Mouse (Mus musculus) midbrain, embryonic 11.5 days (tissue): ENCODE measurements around the gene Btbd19. TPM values are rescaled to one million over a fixed set of nuclear protein-coding genes. Genes with fewer than 3 reads are reported as not detected.

Source experiments
- ATAC-seq: fragments of 200-750 bp; cut with Nextera tagmentation; 2 replicates; pipeline ENCODE4 v1.8.0; 2017; ENCODE audit warnings: moderate TSS enrichment, moderate library complexity; ENCODE audit not compliant: low FRiP score
- DNase-seq: peaks from one replicate; pipeline ENCODE4 v3.0.0; 2015; ENCODE audit warnings: low spot score; ENCODE audit errors: missing footprints
- H3K27ac ChIP-seq: fragments of 300-500 bp; sonication (generic); 2 replicates; pipeline ENCODE4 v1.5.1; 2014; ENCODE audit warnings: low read depth, low read length
- H3K27me3 ChIP-seq: fragments of 300-500 bp; sonication (generic); 2 replicates; pipeline ENCODE4 v1.6.1; 2014; ENCODE audit warnings: mild to moderate bottlenecking, low read length, moderate library complexity, mixed read lengths; ENCODE audit not compliant: control insufficient read depth, insufficient read depth
- H3K36me3 ChIP-seq: fragments of 300-500 bp; sonication (generic); 2 replicates; pipeline ENCODE4 v1.6.1; 2014; ENCODE audit warnings: mild to moderate bottlenecking, low read length, moderate library complexity, mixed read lengths; ENCODE audit not compliant: control insufficient read depth, insufficient read depth
- H3K4me1 ChIP-seq: fragments of 300-500 bp; sonication (generic); 2 replicates; pipeline ENCODE4 v1.6.1; 2014; ENCODE audit warnings: low read length; ENCODE audit not compliant: control insufficient read depth, insufficient read depth
- H3K4me2 ChIP-seq: fragments of 300-500 bp; sonication (generic); 2 replicates; pipeline ENCODE4 v1.6.1; 2014; ENCODE audit warnings: mild to moderate bottlenecking, moderate library complexity
- H3K4me3 ChIP-seq: fragments of 300-500 bp; sonication (generic); 2 replicates; pipeline ENCODE4 v1.5.1; 2014; ENCODE audit warnings: low read depth, low read length
- H3K9ac ChIP-seq: fragments of 300-500 bp; sonication (generic); 2 replicates; pipeline ENCODE4 v1.6.1; 2014; ENCODE audit warnings: low read length
- H3K9me3 ChIP-seq: fragments of 300-500 bp; sonication (generic); 2 replicates; pipeline ENCODE4 v1.6.1; 2016; ENCODE audit warnings: low read length; ENCODE audit not compliant: control insufficient read depth
- WGBS: fragments of 180-500 bp; shearing (Covaris S2); extraction: QIAGEN DNeasy Blood & Tissue Kit; methylation state at CpG from one replicate; pipeline ENCODE4 v1.1.7; 2014; 5-methylcytosine and 5-hydroxymethylcytosine counted together
- polyA plus RNA-seq: library from polyadenylated mRNA; unstranded; fragments of >200 nt; fragmentation: Nextera tagmentation; extraction: Ambion mirVana; gene quantifications from 2 replicates; pipeline ENCODE4 v1.2.1, GENCODE M21; 2014

The Btbd19 gene
- polyA plus RNA-seq: 2.7 and 3.8 TPM in 2 replicates

- Histone ChIP-seq H3K4me1 (peaks cover 18% of the 10 kb centered on the region), H3K27ac (peak within 1 kb of the TSS; percentile 73), H3K4me2 (peak within 1 kb of the TSS; percentile 6), H3K4me3 (no peak within 1 kb of the TSS), H3K27me3 (0 out of 2 replicates have a peak, but pooled peaks cover under 1% of the 10 kb centered on the region), H3K36me3 (no peaks in the 10 kb centered on the region; the same call in 1 of the 2 replicates), H3K9me3 (no peaks in the 10 kb centered on the region), H3K9ac (peak within 1 kb of the TSS; percentile 41)
- WGBS: 22% methylated on average over 8 of the region's 8 CpGs
- DNase-seq (no peak), ATAC-seq (peak; percentile 59)
Observed at GRCm38 (mm10) chr4:117125348-117125909, at the start of gene Btbd19. TSS of gene Btbd19 (minus strand) at chr4:117125725.

GRCm38 (mm10) chr4:117169936-117170335 lies 44.4 kb upstream of the Btbd19 start:
- Histone ChIP-seq H3K4me1 (no peaks in the 10 kb centered on the region), H3K36me3 (peaks cover 62% of the 10 kb centered on the region), H3K9ac (no peak overlapping the region), H3K27me3 (no peaks in the 10 kb centered on the region), H3K9me3 (no peaks in the 10 kb centered on the region), H3K27ac (no peak overlapping the region), H3K4me2 (no peak overlapping the region), H3K4me3 (no peak overlapping the region)
- DNase-seq (no peak), ATAC-seq (no peak)
- WGBS: 92% methylated on average over 5 of the region's 5 CpGs

GRCm38 (mm10) chr4:117161183-117161582 lies 35.7 kb upstream of the Btbd19 start:
- H3K36me3 ChIP-seq: peaks cover 32% of the 10 kb centered on the region

GRCm38 (mm10) chr4:117159666-117160065 lies 34.1 kb upstream of the Btbd19 start:
- DNase-seq (no peak), ATAC-seq (no peak)
- 86% methylated on average over 10 of the region's 10 CpGs for WGBS
- H3K4me2 ChIP-seq: no peak overlapping the region
- peaks cover 21% of the 10 kb centered on the region; the same call in 1 of the 2 replicates for H3K36me3 ChIP-seq
- H3K9me3 ChIP-seq: no peaks in the 10 kb centered on the region
- no peak overlapping the region for H3K27ac ChIP-seq
- H3K4me1 ChIP-seq: peaks cover 4% of the 10 kb centered on the region; the same call in 1 of the 2 replicates
- H3K4me3 ChIP-seq: no peak overlapping the region
- H3K27me3 ChIP-seq: no peaks in the 10 kb centered on the region
- no peak overlapping the region for H3K9ac ChIP-seq

More at GRCm38 (mm10) chr4:117161183-117161582, 35.7 kb upstream of the Btbd19 start:
- H3K4me3 ChIP-seq: no peak overlapping the region
- no peaks in the 10 kb centered on the region for H3K4me1 ChIP-seq
- no peaks in the 10 kb centered on the region for H3K27me3 ChIP-seq
- WGBS: 75% methylated on average over 4 of the region's 4 CpGs
- no peak overlapping the region for H3K27ac ChIP-seq
- H3K4me2 ChIP-seq: no peak overlapping the region
- no peaks in the 10 kb centered on the region for H3K9me3 ChIP-seq
- ATAC-seq: no peak
- H3K9ac ChIP-seq: no peak overlapping the region
- no peak for DNase-seq

- no peak for ATAC-seq
- H3K9ac ChIP-seq: no peak overlapping the region
- H3K4me2 ChIP-seq: peak overlapping the region; percentile 93
Observed at GRCm38 (mm10) chr4:117156372-117156771, 30.8 kb upstream of the Btbd19 start.

GRCm38 (mm10) chr4:117155792-117156355 lies 30.3 kb upstream of the Btbd19 start, which contains the start of gene Rps8:
TSS of gene Rps8 (minus strand) at chr4:117156243.
- under 1% methylated on average over 52 of the region's 52 CpGs for WGBS
- Histone ChIP-seq H3K4me1 (peaks cover 5% of the 10 kb centered on the region), H3K27ac (peak within 1 kb of the TSS; percentile 92), H3K27me3 (no peaks in the 10 kb centered on the region), H3K4me2 (peak within 1 kb of the TSS; percentile 93), H3K9ac (peak within 1 kb of the TSS; percentile 95), H3K9me3 (no peaks in the 10 kb centered on the region), H3K4me3 (peak within 1 kb of the TSS; percentile 95), H3K36me3 (peaks cover 24% of the 10 kb centered on the region)
- peak; percentile 96 for ATAC-seq
- peak; percentile 97 for DNase-seq

More at GRCm38 (mm10) chr4:117156372-117156771, 30.8 kb upstream of the Btbd19 start:
- Histone ChIP-seq H3K4me1 (peaks cover 5% of the 10 kb centered on the region), H3K4me3 (peak overlapping the region; percentile 95), H3K27ac (no peak overlapping the region), H3K27me3 (no peaks in the 10 kb centered on the region), H3K36me3 (peaks cover 23% of the 10 kb centered on the region), H3K9me3 (no peaks in the 10 kb centered on the region)
- no peak for DNase-seq
- WGBS: 29% methylated on average over 6 of the region's 6 CpGs

GRCm38 (mm10) chr4:117155020-117155791 lies 29.7 kb upstream of the Btbd19 start:
- H3K9ac ChIP-seq: peak overlapping the region; percentile 95
- WGBS: 2% methylated on average over 44 of the region's 44 CpGs
- peak overlapping the region; percentile 92 for H3K27ac ChIP-seq
- peaks cover 27% of the 10 kb centered on the region for H3K36me3 ChIP-seq
- H3K4me2 ChIP-seq: peak overlapping the region; percentile 93
- peaks cover 5% of the 10 kb centered on the region for H3K4me1 ChIP-seq
- H3K27me3 ChIP-seq: no peaks in the 10 kb centered on the region
- ATAC-seq (peak; percentile 7; the same call in 1 of the 2 replicates), DNase-seq (peak; percentile 93)
- no peaks in the 10 kb centered on the region for H3K9me3 ChIP-seq
- peak overlapping the region; percentile 95 for H3K4me3 ChIP-seq

GRCm38 (mm10) chr4:117152714-117153113 lies 27.2 kb upstream of the Btbd19 start:
- no peak overlapping the region for H3K9ac ChIP-seq
- H3K4me2 ChIP-seq: no peak overlapping the region
- H3K36me3 ChIP-seq: peaks cover 30% of the 10 kb centered on the region
- H3K9me3 ChIP-seq: no peaks in the 10 kb centered on the region
- H3K4me3 ChIP-seq: no peak overlapping the region
- DNase-seq (no peak), ATAC-seq (no peak)
- no peak overlapping the region for H3K27ac ChIP-seq
- H3K27me3 ChIP-seq: no peaks in the 10 kb centered on the region
- 92% methylated on average over 5 of the region's 5 CpGs for WGBS
- peaks cover 5% of the 10 kb centered on the region for H3K4me1 ChIP-seq

GRCm38 (mm10) chr4:117151416-117151815 lies 25.9 kb upstream of the Btbd19 start:
- Histone ChIP-seq H3K36me3 (peaks cover 30% of the 10 kb centered on the region), H3K9ac (no peak overlapping the region), H3K4me2 (no peak overlapping the region), H3K27ac (no peak overlapping the region), H3K9me3 (no peaks in the 10 kb centered on the region), H3K27me3 (no peaks in the 10 kb centered on the region), H3K4me1 (peaks cover 5% of the 10 kb centered on the region), H3K4me3 (no peak overlapping the region)
- WGBS: 86% methylated on average over 1 of the region's 1 CpGs
- DNase-seq (no peak), ATAC-seq (no peak)
